Mouse (Mus musculus): Measurements from ENCODE around the gene Cgnl1.

Cgnl1 gene

GRCm38 (mm10) chr9:71672495-71672894, 98.9 kb downstream of the Cgnl1 start:
- no peak for DNase-seq (ENCODE audit: low spot score)

GRCm38 (mm10) chr9:71670677-71671076, 100.7 kb downstream of the Cgnl1 start:
- DNase-seq (ENCODE audit: low spot score): no peak

GRCm38 (mm10) chr9:71667616-71668015, 103.8 kb downstream of the Cgnl1 start:
- no peak for DNase-seq (ENCODE audit: low spot score)

- DNase-seq (ENCODE audit: low spot score): no peak
Observed at GRCm38 (mm10) chr9:71666432-71666831, 105.0 kb downstream of the Cgnl1 start.

- no peak for DNase-seq (ENCODE audit: low spot score)
Observed at GRCm38 (mm10) chr9:71665493-71665892, 105.9 kb downstream of the Cgnl1 start.

- DNase-seq (ENCODE audit: low spot score): no peak
Observed at GRCm38 (mm10) chr9:71664855-71665254, 106.5 kb downstream of the Cgnl1 start.

GRCm38 (mm10) chr9:71663421-71664217, 107.8 kb downstream of the Cgnl1 start:
- no peak for DNase-seq (ENCODE audit: low spot score)

- DNase-seq (ENCODE audit: low spot score): no peak
Observed at GRCm38 (mm10) chr9:71660540-71660939, 110.9 kb downstream of the Cgnl1 start.

GRCm38 (mm10) chr9:71659681-71660080, 111.7 kb downstream of the Cgnl1 start:
- DNase-seq (ENCODE audit: low spot score): no peak

- DNase-seq (ENCODE audit: low spot score): no peak
Observed at GRCm38 (mm10) chr9:71657199-71657598, 114.2 kb downstream of the Cgnl1 start.

- no peak for DNase-seq (ENCODE audit: low spot score)
Observed at GRCm38 (mm10) chr9:71654861-71655260, 116.5 kb downstream of the Cgnl1 start.

- DNase-seq (ENCODE audit: low spot score): peak; percentile 37
Observed at GRCm38 (mm10) chr9:71646115-71646514, 125.3 kb downstream of the Cgnl1 start.

- no peak for DNase-seq (ENCODE audit: low spot score)
Observed at GRCm38 (mm10) chr9:71643611-71644010, 127.8 kb downstream of the Cgnl1 start.

- DNase-seq (ENCODE audit: low spot score): no peak
Observed at GRCm38 (mm10) chr9:71642270-71642669, 129.1 kb downstream of the Cgnl1 start.

- DNase-seq (ENCODE audit: low spot score): no peak
Observed at GRCm38 (mm10) chr9:71640361-71640927, 131.0 kb downstream of the Cgnl1 start.

GRCm38 (mm10) chr9:71638198-71638597, 133.2 kb downstream of the Cgnl1 start:
- no peak for DNase-seq (ENCODE audit: low spot score)

GRCm38 (mm10) chr9:71636854-71637253, 134.5 kb downstream of the Cgnl1 start:
- DNase-seq (ENCODE audit: low spot score): no peak

- no peak for DNase-seq (ENCODE audit: low spot score)
Observed at GRCm38 (mm10) chr9:71635627-71636026, 135.8 kb downstream of the Cgnl1 start.

- no peak for DNase-seq (ENCODE audit: low spot score)
Observed at GRCm38 (mm10) chr9:71634916-71635315, 136.5 kb downstream of the Cgnl1 start.

- DNase-seq (ENCODE audit: low spot score): no peak
Observed at GRCm38 (mm10) chr9:71628921-71629320, 142.5 kb downstream of the Cgnl1 start.

- DNase-seq (ENCODE audit: low spot score): no peak
Observed at GRCm38 (mm10) chr9:71628286-71628685, 143.1 kb downstream of the Cgnl1 start.

GRCm38 (mm10) chr9:71625961-71626360, 145.4 kb downstream of the Cgnl1 start:
- no peak for DNase-seq (ENCODE audit: low spot score)

- DNase-seq (ENCODE audit: low spot score): no peak
Observed at GRCm38 (mm10) chr9:71624793-71625495, 146.5 kb downstream of the Cgnl1 start.
